Mouse (Mus musculus): ENCODE measurements around the gene Crybg1.

Gene Crybg1

DNA sequence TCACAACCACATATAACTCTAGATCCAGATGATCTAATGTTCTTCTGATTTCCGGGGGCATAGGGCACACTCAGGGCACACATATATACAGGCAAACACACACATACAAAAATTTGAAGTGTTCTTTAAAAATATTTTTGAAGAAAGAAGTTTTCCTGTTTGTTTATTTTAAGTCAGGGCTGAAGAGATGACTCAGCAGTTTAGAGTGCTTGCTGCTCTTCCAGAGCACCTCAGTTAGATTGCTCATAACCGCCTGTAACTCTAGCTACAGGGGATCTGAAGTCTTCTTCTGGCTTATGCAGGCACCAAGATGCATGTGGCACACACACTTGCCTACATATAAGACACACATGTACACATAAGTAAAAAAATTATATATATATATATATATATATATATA, 56.9 kb downstream of the Crybg1 start:
- DNase-seq = no peak

- no peak for DNase-seq
Measured at GRCm38 (mm10) chr10:44080351-44080750, 68.3 kb downstream of the Crybg1 start.

- DNase-seq = no peak
Measured at GRCm38 (mm10) chr10:44078799-44079521, 69.7 kb downstream of the Crybg1 start.

- DNase-seq = peak; percentile 14
Measured at GRCm38 (mm10) chr10:44071095-44071494, 77.6 kb downstream of the Crybg1 start.

DNA sequence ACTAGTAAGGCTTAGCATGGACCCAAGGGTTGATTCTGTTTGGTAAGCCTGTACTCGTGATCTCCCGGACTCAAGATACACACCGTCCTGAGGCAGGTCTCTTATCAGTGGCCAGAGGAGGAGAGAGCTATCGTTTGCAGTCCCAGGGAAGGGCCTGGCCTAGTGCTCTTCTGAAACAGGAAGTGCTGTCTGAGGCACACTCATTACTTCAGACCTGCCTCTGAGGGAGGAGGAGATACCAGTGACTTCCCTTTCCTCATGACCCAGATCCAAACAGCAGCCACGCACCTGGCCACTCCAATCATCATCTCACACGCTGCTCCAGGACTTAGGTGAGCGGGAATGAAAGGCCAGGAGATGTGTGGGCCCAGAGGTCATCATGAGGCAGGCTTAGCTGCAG, 79.5 kb downstream of the Crybg1 start:
- no peak for DNase-seq

- no peak for DNase-seq
Measured at GRCm38 (mm10) chr10:44065848-44066360, 82.7 kb downstream of the Crybg1 start.

GRCm38 (mm10) chr10:44062981-44063380, 85.7 kb downstream of the Crybg1 start:
- DNase-seq = no peak

DNA sequence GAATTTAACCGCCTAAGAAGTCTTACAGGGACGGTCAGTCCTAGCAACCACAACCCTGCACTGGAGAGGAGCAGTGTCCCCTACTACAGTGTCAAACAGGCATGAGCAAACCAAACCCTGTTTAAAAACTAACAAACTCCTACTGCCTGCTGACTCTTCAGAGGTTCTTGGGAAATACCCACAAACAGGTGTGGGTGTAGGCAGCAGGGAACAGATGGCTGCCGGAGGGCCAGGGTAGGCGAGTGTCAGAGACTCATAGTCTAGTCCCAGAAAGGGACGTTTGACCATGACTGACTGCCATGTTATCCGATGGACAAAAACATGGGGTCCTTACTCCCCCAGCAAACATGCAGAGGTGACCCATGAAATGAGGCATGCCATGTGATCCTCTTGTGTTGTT, 97.7 kb downstream of the Crybg1 start:
- no peak for DNase-seq

GRCm38 (mm10) chr10:44044727-44045126, 103.9 kb downstream of the Crybg1 start:
- DNase-seq = no peak

DNA sequence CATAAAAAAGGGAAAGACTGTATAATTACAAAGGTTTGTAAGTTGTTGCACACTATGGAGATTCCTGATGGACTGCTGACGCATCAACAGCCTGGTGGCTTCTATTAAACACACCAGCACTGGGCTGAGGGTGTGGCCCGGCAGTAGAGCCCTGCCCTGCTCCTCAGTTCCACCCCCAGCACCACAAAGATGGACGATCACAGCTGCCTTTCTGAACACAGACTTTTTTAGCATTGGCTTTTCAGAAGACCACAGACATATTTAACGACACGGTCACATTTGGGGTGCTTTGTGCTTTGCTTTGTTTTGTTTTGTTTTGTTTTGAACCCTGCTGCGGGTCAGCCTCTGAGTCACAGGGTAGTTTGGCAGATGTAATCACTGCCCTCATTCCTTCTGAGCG, 105.0 kb downstream of the Crybg1 start:
- DNase-seq = no peak

DNA sequence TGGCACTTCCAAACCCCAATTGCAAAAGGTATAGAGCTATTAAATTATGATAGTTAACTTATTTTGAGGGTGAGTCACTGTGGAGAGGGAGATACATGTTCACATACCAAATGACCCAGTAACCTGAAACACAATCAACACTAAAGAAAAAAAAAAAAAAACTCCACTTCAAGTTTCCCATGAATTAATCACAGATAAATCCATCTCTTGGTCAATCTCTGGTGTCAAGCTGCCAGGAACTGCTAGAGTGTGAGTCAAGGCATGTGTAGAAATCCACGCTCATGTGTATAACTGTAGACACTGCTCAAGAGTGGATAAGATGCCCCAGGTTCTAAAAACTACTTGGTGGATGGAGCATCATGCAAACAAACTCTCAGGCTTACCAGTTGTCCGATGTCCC, 109.5 kb downstream of the Crybg1 start:
- no peak for DNase-seq

DNA sequence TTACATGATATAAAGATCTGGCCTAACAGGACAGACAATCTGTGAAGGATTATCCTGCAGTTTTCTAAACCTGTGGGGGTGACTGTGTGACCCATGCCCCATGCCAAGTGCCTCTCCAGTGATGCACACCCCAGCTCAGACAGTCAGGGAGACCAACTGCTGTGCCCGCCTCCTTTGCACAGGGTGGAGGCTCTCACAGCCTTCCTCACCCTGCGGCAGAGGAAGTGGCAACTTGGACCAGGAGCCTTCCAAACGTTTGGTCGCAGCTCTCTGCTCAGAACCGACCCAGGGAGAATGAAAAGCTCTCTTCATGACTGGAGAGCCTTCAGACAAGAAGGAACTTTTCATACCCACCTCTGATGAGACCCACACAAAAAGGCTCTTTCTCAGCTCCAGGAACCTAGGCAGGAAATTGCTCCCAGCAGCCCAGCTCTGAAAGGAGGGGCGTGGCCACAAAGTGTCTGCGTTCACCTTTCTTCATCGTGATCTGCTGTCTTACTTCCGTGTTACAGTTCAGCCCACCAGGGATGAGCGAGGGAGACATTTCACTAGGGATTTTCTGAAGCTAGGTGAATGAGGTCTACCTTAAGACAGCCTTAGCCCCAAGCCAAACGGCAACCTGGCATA, 110.6 kb downstream of the Crybg1 start:
- no peak for DNase-seq

GRCm38 (mm10) chr10:44029566-44029965, 119.1 kb downstream of the Crybg1 start:
- no peak for DNase-seq

DNA sequence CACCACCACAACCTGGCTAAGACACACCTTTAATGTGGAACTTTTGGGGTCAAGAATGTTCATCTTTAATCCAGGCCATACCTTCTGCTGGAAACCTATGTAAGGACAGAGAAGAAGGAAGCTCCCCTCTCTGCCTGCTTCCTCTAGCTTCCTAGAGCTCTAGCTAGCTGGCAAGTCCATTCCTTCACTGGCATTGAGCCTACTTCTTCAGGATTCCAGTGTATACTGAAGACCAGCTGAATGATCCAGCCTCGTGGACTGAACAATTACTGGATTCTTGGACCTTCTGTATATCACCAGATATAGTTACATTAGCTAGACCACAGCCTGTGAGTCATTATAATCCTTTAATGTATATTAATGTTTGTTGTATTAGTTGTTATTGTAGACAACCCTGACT, 121.4 kb downstream of the Crybg1 start:
- no peak for DNase-seq

DNA sequence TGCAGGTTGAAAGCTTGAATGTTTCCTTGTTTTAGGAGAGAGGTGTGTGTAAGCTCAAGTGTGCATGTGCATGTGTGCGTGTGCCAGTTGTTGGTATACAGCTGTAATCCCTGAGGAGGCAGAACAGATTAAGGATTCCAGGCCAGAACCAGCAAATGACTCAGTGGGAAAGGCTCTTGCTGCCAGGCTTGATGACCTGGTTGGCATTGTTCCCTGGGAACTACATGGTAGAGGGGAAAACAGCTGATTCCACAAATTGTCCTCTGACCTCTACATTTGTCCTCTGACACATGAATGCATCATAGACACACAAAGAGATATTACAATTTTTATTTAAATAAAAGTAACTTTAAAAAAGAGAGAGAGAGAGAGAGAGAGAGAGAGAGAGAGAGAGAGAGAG, 122.5 kb downstream of the Crybg1 start:
- no peak for DNase-seq

DNA sequence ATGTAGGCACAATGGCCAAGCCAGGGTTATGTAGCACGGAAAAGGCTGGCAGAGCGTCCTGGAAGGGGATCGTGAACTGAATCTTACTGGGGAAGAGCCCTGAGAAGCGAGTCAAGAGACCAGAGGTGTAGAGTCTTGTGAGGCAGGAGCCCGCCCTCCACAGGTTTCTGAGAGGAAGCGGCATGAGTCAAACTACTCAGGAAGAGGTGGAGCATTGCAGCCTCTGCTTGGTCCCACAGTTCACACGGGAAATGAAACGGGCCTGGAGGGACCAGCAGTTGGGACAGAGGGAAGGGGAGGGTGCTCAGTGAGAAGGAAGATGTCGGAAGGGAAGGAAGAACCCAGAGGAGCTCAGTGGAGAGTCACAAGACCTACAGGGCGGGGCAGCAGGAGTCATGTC, 123.9 kb downstream of the Crybg1 start:
- DNase-seq = no peak

DNA sequence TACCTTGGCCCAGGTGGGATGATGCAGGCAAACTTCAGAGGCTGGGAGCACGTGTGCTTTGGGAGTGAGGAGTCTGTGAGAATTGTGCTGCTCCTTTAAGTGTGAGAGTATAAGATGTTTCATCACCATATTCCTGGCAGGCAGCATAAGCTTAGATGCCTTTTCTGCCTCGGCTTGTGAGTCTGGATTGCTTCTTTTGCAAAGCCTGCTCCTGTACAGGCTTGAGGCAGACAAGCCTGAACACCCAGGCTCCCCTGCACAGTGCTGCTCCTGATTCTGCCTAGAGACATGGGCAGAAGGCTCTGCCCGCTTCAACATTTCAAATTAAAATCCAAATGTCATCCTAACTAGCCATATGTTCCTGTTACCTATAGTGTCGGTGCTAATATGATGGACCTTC, 128.5 kb downstream of the Crybg1 start:
- DNase-seq = no peak

GRCm38 (mm10) chr10:44018562-44018961, 130.1 kb downstream of the Crybg1 start:
- no peak for DNase-seq

- DNase-seq = no peak
Measured at GRCm38 (mm10) chr10:44015631-44016030, 133.0 kb downstream of the Crybg1 start.

- DNase-seq = no peak
Measured at GRCm38 (mm10) chr10:44013885-44014284, 134.8 kb downstream of the Crybg1 start.

DNA sequence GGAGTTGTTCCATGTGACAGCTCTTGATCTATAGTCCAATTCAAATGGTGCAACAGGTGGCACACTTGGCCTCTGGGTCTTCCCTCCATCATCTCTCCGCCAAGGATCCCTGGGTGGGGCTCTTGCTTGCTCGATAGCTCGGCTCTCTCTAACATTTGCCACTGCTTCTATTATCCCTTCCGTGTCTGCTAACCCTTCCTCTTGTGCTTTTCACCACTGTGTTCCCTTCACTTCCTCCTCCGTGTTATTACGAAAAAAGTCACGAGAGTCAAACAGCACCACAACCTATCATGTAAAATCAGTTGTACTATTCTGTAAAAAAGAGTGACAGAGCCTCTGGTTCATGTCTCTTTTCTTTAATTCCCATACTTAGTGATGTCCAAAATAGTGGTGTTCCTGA, 137.2 kb downstream of the Crybg1 start:
- no peak for DNase-seq

GRCm38 (mm10) chr10:44008808-44009207, 139.8 kb downstream of the Crybg1 start:
- no peak for DNase-seq

DNA sequence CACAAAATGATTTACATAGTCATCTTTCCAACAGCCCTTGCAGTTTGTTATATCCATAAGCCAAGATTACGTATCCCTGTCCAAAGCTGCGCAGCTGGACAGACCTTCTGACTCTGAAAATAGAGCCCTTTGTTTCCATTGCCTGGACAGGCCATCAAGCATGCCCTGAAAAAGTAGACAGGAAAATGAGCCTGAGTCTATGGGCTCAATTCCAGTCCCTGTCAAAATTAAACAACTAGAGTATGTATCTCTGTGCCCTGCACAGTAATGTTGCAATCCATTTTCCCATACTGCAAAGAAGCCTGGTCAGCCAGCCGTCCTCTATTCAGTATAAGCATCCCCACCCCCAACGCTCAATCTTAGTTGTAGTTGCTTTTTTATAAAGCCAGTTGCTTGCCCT, 141.8 kb downstream of the Crybg1 start:
- no peak for DNase-seq
